Mouse (Mus musculus) heart, adult 2 months (tissue): ENCODE results near the gene Pla2g6. TPM values are rescaled to one million over a fixed set of nuclear protein-coding genes. Genes with fewer than 3 reads are reported as not detected.

ENCODE experiments used
- DNase-seq, 2 experiments: peaks; one replicate each; pipeline ENCODE4 v3.0.0; 2021
- H3K27ac ChIP-seq: fragments of 200-600 bp; 2 replicates; pipeline ENCODE4 v1.8.1; 2022
- H3K27me3 ChIP-seq: fragments of 200-500 bp; 2 replicates; pipeline ENCODE4 v1.6.1; 2012; ENCODE audit warnings: mild to moderate bottlenecking, low read length, inconsistent platforms, mixed read lengths; ENCODE audit not compliant: control insufficient read depth, insufficient read depth
- H3K36me3 ChIP-seq: fragments of 200-500 bp; 2 replicates; pipeline ENCODE4 v1.6.1; 2012; ENCODE audit warnings: low read length, inconsistent platforms; ENCODE audit not compliant: control insufficient read depth, insufficient read depth
- H3K4me1 ChIP-seq: fragments of 200-500 bp; 2 replicates; pipeline ENCODE4 v1.6.1; 2011; ENCODE audit warnings: low read length; ENCODE audit not compliant: control insufficient read depth, insufficient read depth
- H3K4me3 ChIP-seq: fragments of 200-600 bp; 2 replicates; pipeline ENCODE4 v1.8.1; 2022
- H3K79me2 ChIP-seq: fragments of 200-500 bp; replicated peaks from 2 replicates; pipeline ENCODE4 v1.6.1; 2012; ENCODE audit warnings: mild to moderate bottlenecking, inconsistent platforms, low read length, moderate library complexity, mixed read lengths; ENCODE audit not compliant: control insufficient read depth, insufficient read depth
- H3K9ac ChIP-seq: fragments of 200-500 bp; 2 replicates; pipeline ENCODE4 v1.6.1; 2012; ENCODE audit warnings: low read depth, mild to moderate bottlenecking, control low read depth, inconsistent platforms, low read length, mixed read lengths
- CTCF ChIP-seq: fragments of 200-600 bp; IDR thresholded peaks from 2 replicates; pipeline ENCODE4 v1.8.1; 2022; ENCODE audit warnings: antibody characterized with exemption, mild to moderate bottlenecking, moderate library complexity
- EP300 ChIP-seq: fragments of 200-500 bp; IDR thresholded peaks from 2 replicates; pipeline ENCODE4 v1.6.1; 2011; ENCODE audit warnings: low read depth, low read length, control low read depth; ENCODE audit not compliant: insufficient read depth
- POLR2A ChIP-seq: fragments of 200-500 bp; IDR thresholded peaks from 2 replicates; pipeline ENCODE4 v1.6.1; 2011; ENCODE audit warnings: mild to moderate bottlenecking, low read depth, low read length, control low read depth; ENCODE audit not compliant: insufficient read depth
- WGBS: fragments of 180-500 bp; shearing (Covaris S2); methylation state at CpG from one replicate; pipeline ENCODE4 v1.1.7; 2018; 5-methylcytosine and 5-hydroxymethylcytosine counted together
- intact Hi-C: fragments of 180-260 bp; cut with DNase I; formaldehyde crosslinking; loops from one replicate; pipeline ENCODE4 v1.15.1; 2025
- polyA plus RNA-seq: library from polyadenylated mRNA; depleted of rRNA; stranded (reverse); fragments of >200 nt; gene quantifications from 2 replicates; pipeline ENCODE4 v1.2.3, GENCODE M21; 2012
- total RNA-seq, 2 experiments: library from RNA; stranded (reverse); gene quantifications; 2 replicates each; pipeline ENCODE4 v1.2.3; 2021

Pla2g6 gene
- total and polyA plus RNA-seq, 3 experiments: 10.7 to 14.0 (median 11.0) TPM

DNA sequence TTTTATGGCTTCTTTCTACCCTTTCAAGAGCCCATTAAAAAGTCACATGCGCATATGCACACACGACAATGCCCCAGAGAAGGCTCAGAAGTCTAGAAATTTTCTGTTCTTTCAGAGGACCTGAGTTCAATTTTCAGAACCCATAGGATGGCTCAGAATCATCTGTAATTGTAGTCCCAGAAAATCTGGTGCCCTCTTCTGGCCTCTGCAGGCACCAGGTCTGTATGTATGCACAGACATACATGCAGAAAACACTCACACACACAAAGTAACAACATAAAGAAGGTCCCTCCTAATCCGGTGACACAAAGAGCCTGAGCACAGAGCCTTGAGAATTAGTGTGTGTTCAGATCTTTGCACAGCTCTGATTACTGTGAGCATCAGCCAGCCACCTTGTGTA lies 37.9 kb downstream of the Pla2g6 start:
- H3K79me2 ChIP-seq: no peaks in the 10 kb centered on the region
- DNase-seq: no peak
- no peak overlapping the region for H3K4me3 ChIP-seq
- no peak for TF ChIP-seq POLR2A
- TF ChIP-seq CTCF: peak; percentile 30
- H3K4me1 ChIP-seq: no peaks in the 10 kb centered on the region
- no peak overlapping the region for H3K27ac ChIP-seq
- H3K36me3 ChIP-seq: no peaks in the 10 kb centered on the region
- WGBS: 96% methylated on average over 3 of the region's 3 CpGs
- no peaks in the 10 kb centered on the region for H3K27me3 ChIP-seq
- intact Hi-C loops: no loop called here
- H3K9ac ChIP-seq: no peak overlapping the region

- intact Hi-C loops: loop anchor here (5.0 kb wide), 1 partner anchor 42 kb away; no protein-coding TSS in a partner anchor
- WGBS: 85% methylated on average over 12 of the region's 12 CpGs
Measured at GRCm38 (mm10) chr15:79289441-79289840, 38.7 kb downstream of the Pla2g6 start.

GRCm38 (mm10) chr15:79288387-79288786 lies 39.8 kb downstream of the Pla2g6 start:
- intact Hi-C loops: loop anchor here (5.0 kb wide), 1 partner anchor 41 kb away; no protein-coding TSS in a partner anchor
- DNase-seq: no peak
- Histone ChIP-seq H3K9ac (no peak overlapping the region), H3K4me1 (no peaks in the 10 kb centered on the region), H3K27me3 (no peaks in the 10 kb centered on the region), H3K4me3 (no peak overlapping the region), H3K79me2 (no peaks in the 10 kb centered on the region), H3K27ac (no peak overlapping the region), H3K36me3 (no peaks in the 10 kb centered on the region)
- 88% methylated on average over 3 of the region's 3 CpGs for WGBS
- TF ChIP-seq POLR2A (no peak), CTCF (no peak), EP300 (no peak)

More at GRCm38 (mm10) chr15:79289441-79289840, 38.7 kb downstream of the Pla2g6 start:
- TF ChIP-seq POLR2A (no peak), CTCF (no peak), EP300 (no peak)
- Histone ChIP-seq H3K4me1 (no peaks in the 10 kb centered on the region), H3K79me2 (no peaks in the 10 kb centered on the region), H3K36me3 (no peaks in the 10 kb centered on the region), H3K27ac (no peak overlapping the region), H3K9ac (no peak overlapping the region), H3K27me3 (no peaks in the 10 kb centered on the region), H3K4me3 (no peak overlapping the region)
- no peak for DNase-seq

DNA sequence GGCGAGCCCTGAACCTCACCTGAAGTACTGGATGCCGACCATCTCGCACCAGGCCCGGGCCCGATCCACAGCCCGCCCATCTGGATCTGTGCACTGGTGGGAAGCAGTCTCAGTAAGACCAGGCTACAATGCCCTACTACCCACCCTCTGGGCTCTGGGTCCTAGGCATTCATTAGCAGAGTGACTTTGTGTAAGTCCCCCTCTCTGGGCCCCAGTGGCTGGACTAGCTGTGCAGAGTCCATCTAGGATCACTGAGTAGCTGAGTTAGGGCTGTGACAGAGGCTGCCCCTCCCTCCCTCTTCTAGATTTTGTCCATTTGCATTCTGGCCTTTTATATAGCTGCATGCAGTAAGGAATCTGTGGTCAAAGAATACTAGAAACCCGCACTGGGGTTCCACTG lies 41.1 kb downstream of the Pla2g6 start:
- Histone ChIP-seq H3K27me3 (no peaks in the 10 kb centered on the region), H3K9ac (no peak overlapping the region), H3K27ac (no peak overlapping the region), H3K4me3 (no peak overlapping the region), H3K36me3 (no peaks in the 10 kb centered on the region), H3K79me2 (no peaks in the 10 kb centered on the region), H3K4me1 (no peaks in the 10 kb centered on the region)
- TF ChIP-seq EP300: no peak
- TF ChIP-seq CTCF: no peak
- TF ChIP-seq POLR2A: no peak
- WGBS: 95% methylated on average over 7 of the region's 7 CpGs
- DNase-seq: no peak
- intact Hi-C loops: loop anchor here (5.0 kb wide), 1 partner anchor 40 kb away; no protein-coding TSS in a partner anchor

- Histone ChIP-seq H3K36me3 (no peaks in the 10 kb centered on the region), H3K27me3 (no peaks in the 10 kb centered on the region), H3K79me2 (no peaks in the 10 kb centered on the region), H3K9ac (no peak overlapping the region), H3K4me3 (no peak overlapping the region), H3K4me1 (no peaks in the 10 kb centered on the region), H3K27ac (no peak overlapping the region)
- TF ChIP-seq POLR2A: no peak
- TF ChIP-seq EP300: no peak
- TF ChIP-seq CTCF: no peak
- no peak for DNase-seq
- 86% methylated on average over 7 of the region's 7 CpGs for WGBS
- intact Hi-C loops: loop anchor here (5.0 kb wide), 1 partner anchor 39 kb away; no protein-coding TSS in a partner anchor
Measured at GRCm38 (mm10) chr15:79286141-79286540, 42.0 kb downstream of the Pla2g6 start.

DNA sequence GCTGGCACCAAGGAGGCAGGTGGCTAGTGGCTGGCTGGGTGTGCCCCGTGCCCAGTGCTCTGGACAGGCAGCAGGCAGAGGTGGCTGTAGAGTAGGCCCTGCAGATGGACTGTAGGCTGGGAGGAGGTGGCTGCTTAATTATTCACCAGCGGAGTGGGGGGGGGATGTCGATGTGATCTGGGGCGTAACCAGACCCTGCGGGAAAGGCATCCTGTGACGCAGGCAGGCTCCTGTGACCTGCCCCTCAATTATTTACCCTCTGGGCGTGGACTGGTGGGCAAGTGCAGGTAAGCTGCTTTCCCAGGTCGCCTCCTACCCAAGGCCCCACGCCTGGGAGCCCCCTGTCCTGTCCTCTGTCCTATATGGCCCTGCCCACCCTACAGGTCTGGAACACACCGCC lies 42.8 kb downstream of the Pla2g6 start, which contains the start of gene Baiap2l2:
Baiap2l2 (minus strand) TSS at position 139 of the 400 bp plus-strand sequence.
- no peaks in the 10 kb centered on the region for H3K36me3 ChIP-seq
- intact Hi-C loops: loop anchor here (5.0 kb wide), 1 partner anchor 38 kb away; no protein-coding TSS in a partner anchor
- 89% methylated on average over 10 of the region's 10 CpGs for WGBS
- H3K27ac ChIP-seq: no peak within 1 kb of the TSS
- no peak for DNase-seq
- H3K4me3 ChIP-seq: no peak within 1 kb of the TSS
- no peaks in the 10 kb centered on the region for H3K79me2 ChIP-seq
- TF ChIP-seq CTCF (no peak), EP300 (no peak), POLR2A (no peak)
- H3K27me3 ChIP-seq: no peaks in the 10 kb centered on the region
- H3K9ac ChIP-seq: no peak within 1 kb of the TSS
- no peaks in the 10 kb centered on the region for H3K4me1 ChIP-seq
